Mouse (Mus musculus) macrophage (primary cell): ENCODE data around the gene Reln. TPM values are rescaled to one million over a fixed set of nuclear protein-coding genes. Genes with fewer than 3 reads are reported as not detected.

Experiments used
- H3K27ac ChIP-seq: fragments of 350-480 bp; formaldehyde crosslinking; 2 replicates; pipeline ENCODE4 v1.9.0; 2021
- H3K36me3 ChIP-seq: fragments of 350-480 bp; formaldehyde crosslinking; 2 replicates; pipeline ENCODE4 v1.9.0; 2021; ENCODE audit errors: inconsistent target
- H3K4me3 ChIP-seq: fragments of 350-480 bp; formaldehyde crosslinking; 2 replicates; pipeline ENCODE4 v1.9.0; 2021; ENCODE audit errors: inconsistent target
- H3K79me2 ChIP-seq: fragments of 350-480 bp; formaldehyde crosslinking; 2 replicates; pipeline ENCODE4 v1.9.0; 2021; ENCODE audit errors: inconsistent target
- WGBS: methylation state at CpG from one replicate; pipeline ENCODE4 v1.1.7; 2026; ENCODE audit warnings: inconsistent platforms; ENCODE audit not compliant: missing documents; 5-methylcytosine and 5-hydroxymethylcytosine counted together
- polyA plus RNA-seq: library from polyadenylated mRNA; stranded (reverse); fragments of 250-400 nt; gene quantifications from 3 replicates; pipeline ENCODE4 v1.2.4, GENCODE M21; 2018; ENCODE audit warnings: inconsistent platforms
- total RNA-seq, 78 experiments: library from RNA; depleted of rRNA; stranded (reverse); fragments of 250-400 nt; gene quantifications; 1 replicate in 9 of 78; 2 replicates in 24 of 78; 3 replicates in 43 of 78; 4 replicates in 2 of 78; pipeline ENCODE4 v1.2.4; 2018; ENCODE audit warnings: inconsistent platforms in 56 of 78

Reln gene
- total RNA-seq (2018; cell fraction: chromatin; rRNA removed), result not detected
- total RNA-seq (2018; cell fraction: cytosol; rRNA removed), result under 1 TPM in 1 of 26 experiments, not detected in 25; under 0.01 TPM
- total RNA-seq (2018; cell fraction: nucleus; rRNA removed), result not detected
- not detected in 3 replicates for polyA plus RNA-seq

GRCm38 (mm10) chr5:22344556-22344975 is at the start of gene Reln:
Reln (minus strand) TSS chr5:22344702.
- Histone ChIP-seq H3K36me3 (no peaks in the 10 kb centered on the region), H3K4me3 (no peak within 1 kb of the TSS), H3K79me2 (no peaks in the 10 kb centered on the region), H3K27ac (no peak within 1 kb of the TSS)
- 3% methylated on average over 44 of the region's 68 CpGs for WGBS

DNA sequence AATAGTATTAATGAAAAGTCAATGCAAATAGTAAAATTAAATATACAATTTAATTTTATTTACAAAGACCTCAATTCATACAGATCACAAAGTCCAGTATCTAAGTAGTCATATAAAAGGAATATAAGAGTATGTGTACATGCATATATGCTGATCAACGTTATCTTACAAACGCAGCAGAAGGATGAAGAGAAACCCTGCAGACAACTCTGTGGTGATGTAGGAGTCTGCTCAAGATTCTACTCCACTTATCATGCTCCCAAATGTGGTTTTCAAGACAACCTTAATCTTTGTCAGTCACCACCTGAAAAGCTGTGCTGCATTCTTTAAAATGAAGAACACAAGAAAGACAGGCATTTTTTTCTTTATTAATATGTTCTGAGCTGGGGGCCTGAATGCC is 44.0 kb upstream of the Reln start:
- whole genome bisulfite sequencing, result 93% methylated on average over 2 of the region's 2 CpGs
- Histone ChIP-seq H3K27ac (no peak overlapping the region), H3K4me3 (no peak overlapping the region), H3K36me3 (no peaks in the 10 kb centered on the region), H3K79me2 (no peaks in the 10 kb centered on the region)

GRCm38 (mm10) chr5:22360510-22360909 is 16.0 kb upstream of the Reln start:
- Histone ChIP-seq H3K27ac (no peak overlapping the region), H3K79me2 (no peaks in the 10 kb centered on the region), H3K4me3 (no peak overlapping the region), H3K36me3 (no peaks in the 10 kb centered on the region)
- WGBS, result 55% methylated on average over 9 of the region's 9 CpGs

- no peak overlapping the region for H3K4me3 ChIP-seq
- 47% methylated on average over 3 of the region's 3 CpGs for WGBS
- H3K79me2 ChIP-seq, result no peaks in the 10 kb centered on the region
- no peaks in the 10 kb centered on the region for H3K36me3 ChIP-seq
- H3K27ac ChIP-seq, result no peak overlapping the region
Observed at GRCm38 (mm10) chr5:22348412-22348811, 3.9 kb upstream of the Reln start.

DNA sequence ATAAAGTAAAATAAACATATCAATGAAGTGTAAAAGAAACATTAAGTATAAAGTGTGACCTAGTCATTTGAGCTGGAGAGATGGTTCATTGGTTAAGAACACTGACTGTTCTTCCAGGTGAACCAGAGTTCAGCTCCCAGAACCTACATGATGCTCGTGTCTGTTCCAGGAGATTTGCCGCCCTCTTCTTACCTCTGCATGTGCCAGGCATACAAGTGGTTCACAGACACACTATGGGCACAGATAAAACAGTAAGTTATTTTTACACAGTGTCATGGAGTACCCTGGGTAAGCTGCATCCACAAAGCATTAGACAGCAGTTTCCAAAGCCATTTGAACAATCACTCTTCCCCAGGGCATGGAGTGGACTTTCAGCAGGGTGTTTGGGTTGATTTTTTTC is 3.2 kb upstream of the Reln start:
- WGBS, result 96% methylated on average over 2 of the region's 2 CpGs
- no peak overlapping the region for H3K4me3 ChIP-seq
- no peak overlapping the region for H3K27ac ChIP-seq
- H3K79me2 ChIP-seq, result no peaks in the 10 kb centered on the region
- no peaks in the 10 kb centered on the region for H3K36me3 ChIP-seq

- no peak overlapping the region for H3K4me3 ChIP-seq
- 37% methylated on average over 14 of the region's 14 CpGs for WGBS
- H3K27ac ChIP-seq, result no peak overlapping the region
Observed at GRCm38 (mm10) chr5:22345894-22346635, 1.6 kb upstream of the Reln start.

GRCm38 (mm10) chr5:22344976-22345651 is 612 bp upstream of the Reln start:
- Histone ChIP-seq H3K4me3 (no peak overlapping the region), H3K27ac (no peak overlapping the region), H3K36me3 (no peaks in the 10 kb centered on the region), H3K79me2 (no peaks in the 10 kb centered on the region)
- WGBS, result 5% methylated on average over 57 of the region's 58 CpGs

More at GRCm38 (mm10) chr5:22345894-22346635, 1.6 kb upstream of the Reln start:
- Histone ChIP-seq H3K79me2 (no peaks in the 10 kb centered on the region), H3K36me3 (no peaks in the 10 kb centered on the region)

DNA sequence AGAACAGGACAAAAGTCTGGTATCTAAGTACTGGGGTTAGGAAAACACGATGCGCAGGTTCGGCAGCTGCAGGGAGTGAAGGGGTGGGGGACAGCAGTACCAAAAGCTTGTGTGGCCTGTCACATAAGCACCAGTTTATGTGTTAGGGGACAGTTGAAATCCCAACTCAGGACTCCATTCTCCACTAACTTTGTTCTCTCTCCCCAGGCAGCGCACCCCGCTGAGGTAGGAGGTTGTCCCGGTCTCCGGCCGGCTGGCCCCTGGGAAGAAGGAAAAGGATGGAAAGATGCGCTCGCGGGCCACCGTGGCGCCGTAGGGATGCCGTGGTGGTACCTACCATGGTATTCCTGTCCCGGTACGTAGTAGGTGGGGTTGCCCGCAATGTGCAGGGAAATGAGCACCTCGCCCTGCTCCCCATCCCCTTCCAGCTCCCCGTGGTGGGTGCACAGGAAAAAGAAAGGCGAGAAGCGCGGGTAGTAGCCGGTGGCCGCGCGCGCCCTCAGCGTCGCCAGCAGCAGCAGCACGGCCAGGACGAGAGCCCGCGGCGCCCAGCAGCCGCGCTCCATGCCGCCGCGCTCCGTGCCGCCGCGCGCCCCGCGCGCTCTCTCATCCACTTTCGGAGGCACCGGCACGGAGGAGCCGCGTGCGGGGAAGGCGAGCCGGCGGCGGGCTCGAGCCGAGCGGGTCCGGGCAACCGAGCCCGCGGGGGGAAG is 503 bp downstream of the Reln start:
- no peaks in the 10 kb centered on the region for H3K79me2 ChIP-seq
- no peaks in the 10 kb centered on the region for H3K36me3 ChIP-seq
- H3K4me3 ChIP-seq, result no peak overlapping the region
- H3K27ac ChIP-seq, result no peak overlapping the region
- WGBS, result 2% methylated on average over 65 of the region's 65 CpGs

DNA sequence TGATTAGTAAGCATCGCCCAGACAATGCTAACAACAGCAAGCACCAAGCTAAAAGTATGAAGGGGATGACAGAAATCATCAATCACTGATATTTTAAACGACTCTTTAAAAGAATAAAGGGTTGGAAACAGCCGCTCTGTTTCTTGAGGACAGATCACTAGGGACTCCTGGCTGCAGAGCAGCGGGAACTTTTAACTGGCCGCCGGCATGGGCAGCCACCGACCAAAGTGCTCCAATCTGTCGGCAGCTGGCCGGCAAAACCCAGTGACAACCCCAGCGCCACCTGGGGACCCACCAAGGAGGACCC is 1.0 kb downstream of the Reln start:
- 9% methylated on average over 10 of the region's 10 CpGs for WGBS
- H3K4me3 ChIP-seq, result no peak overlapping the region
- H3K79me2 ChIP-seq, result no peaks in the 10 kb centered on the region
- H3K27ac ChIP-seq, result no peak overlapping the region
- no peaks in the 10 kb centered on the region for H3K36me3 ChIP-seq

GRCm38 (mm10) chr5:22342461-22342860 is 2.0 kb downstream of the Reln start:
- WGBS, result 83% methylated on average over 7 of the region's 7 CpGs
- Histone ChIP-seq H3K36me3 (no peaks in the 10 kb centered on the region), H3K79me2 (no peaks in the 10 kb centered on the region), H3K27ac (no peak overlapping the region), H3K4me3 (no peak overlapping the region)

- Histone ChIP-seq H3K27ac (no peak overlapping the region), H3K79me2 (no peaks in the 10 kb centered on the region), H3K4me3 (no peak overlapping the region), H3K36me3 (no peaks in the 10 kb centered on the region)
- WGBS, result 94% methylated on average over 8 of the region's 8 CpGs
Observed at GRCm38 (mm10) chr5:22340991-22341390, 3.5 kb downstream of the Reln start.

GRCm38 (mm10) chr5:22335408-22335807 is 9.1 kb downstream of the Reln start:
- no peaks in the 10 kb centered on the region for H3K36me3 ChIP-seq
- no peak overlapping the region for H3K4me3 ChIP-seq
- 51% methylated on average over 3 of the region's 3 CpGs for WGBS
- no peak overlapping the region for H3K27ac ChIP-seq
- H3K79me2 ChIP-seq, result no peaks in the 10 kb centered on the region

GRCm38 (mm10) chr5:22330802-22331201 is 13.7 kb downstream of the Reln start:
- H3K79me2 ChIP-seq, result no peaks in the 10 kb centered on the region
- H3K36me3 ChIP-seq, result no peaks in the 10 kb centered on the region
- WGBS, result 78% methylated on average over 5 of the region's 5 CpGs
- no peak overlapping the region for H3K4me3 ChIP-seq
- H3K27ac ChIP-seq, result no peak overlapping the region

DNA sequence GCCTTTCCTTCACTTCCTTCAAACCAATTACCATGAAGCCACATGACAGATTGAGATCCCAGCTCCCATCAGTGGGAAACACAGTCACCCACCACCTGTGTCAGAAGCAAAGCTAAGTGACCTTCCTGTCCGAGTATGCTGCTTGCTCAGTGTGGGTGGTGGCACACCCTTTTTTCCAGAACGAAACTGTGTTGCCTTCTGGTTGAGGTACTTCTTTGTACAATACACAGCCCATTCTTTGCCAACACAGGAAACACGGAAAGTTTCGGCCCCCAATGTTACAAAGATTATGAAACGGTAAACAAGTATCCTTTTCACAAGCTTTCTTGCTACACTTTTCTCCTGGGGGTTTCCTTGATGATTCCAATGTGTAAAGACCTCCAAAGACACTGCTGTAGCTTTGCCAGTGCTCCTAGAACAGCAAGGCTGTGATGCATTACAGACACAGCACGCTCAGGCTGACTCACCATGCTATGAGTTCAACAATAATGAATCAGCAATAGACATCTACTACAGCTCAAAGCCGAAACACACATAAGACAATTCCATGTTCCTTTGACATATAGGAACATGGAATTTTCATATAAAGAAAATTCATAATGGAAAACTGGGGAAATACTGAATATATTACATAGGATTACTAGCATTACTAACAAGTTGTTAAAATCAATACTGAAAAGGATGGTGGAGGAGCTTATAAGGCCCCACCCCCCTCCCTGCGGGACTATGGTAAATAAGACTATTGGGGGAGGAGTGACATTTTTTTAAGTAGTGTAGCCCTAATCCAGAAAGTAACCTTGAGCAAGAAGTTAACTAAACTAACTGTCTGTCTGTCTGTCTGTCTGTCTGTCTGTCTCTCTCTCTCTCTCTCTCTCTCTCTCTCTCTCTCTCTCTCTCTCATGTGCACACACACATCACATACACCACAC is 15.8 kb downstream of the Reln start:
- WGBS, result 75% methylated on average over 8 of the region's 8 CpGs

More for the DNA sequence above, 15.8 kb downstream of the Reln start:
- no peaks in the 10 kb centered on the region for H3K79me2 ChIP-seq
- no peak overlapping the region for H3K27ac ChIP-seq
- no peaks in the 10 kb centered on the region for H3K36me3 ChIP-seq
- H3K4me3 ChIP-seq, result no peak overlapping the region
